Mouse (Mus musculus) liver, postnatal 0 days (tissue): Measurements from ENCODE around the gene Trpm8. TPM values are rescaled to one million over a fixed set of nuclear protein-coding genes. Genes with fewer than 3 reads are reported as not detected.

Source experiments
- ATAC-seq: fragments of 200-750 bp; cut with Nextera tagmentation; 2 replicates; pipeline ENCODE4 v1.8.0; 2017; ENCODE audit warnings: mild to moderate bottlenecking, moderate library complexity
- DNase-seq: peaks from one replicate; pipeline ENCODE4 v3.0.0-alpha.2; 2016
- H3K27ac ChIP-seq: fragments of 300-500 bp; sonication (generic); 2 replicates; pipeline ENCODE4 v1.5.1; 2014; ENCODE audit warnings: antibody characterized with exemption, moderate library complexity, mild to moderate bottlenecking, low read depth
- H3K27me3 ChIP-seq: fragments of 300-500 bp; sonication (generic); 2 replicates; pipeline ENCODE4 v1.6.1; 2014; ENCODE audit warnings: low read length, control low read depth, mixed read lengths; ENCODE audit not compliant: insufficient read depth
- H3K36me3 ChIP-seq: fragments of 300-500 bp; sonication (generic); replicated peaks from 2 replicates; pipeline ENCODE4 v1.6.1; 2014; ENCODE audit warnings: mild to moderate bottlenecking, control low read depth, low read length, moderate library complexity, mixed read lengths; ENCODE audit not compliant: insufficient read depth
- H3K4me1 ChIP-seq: fragments of 300-500 bp; sonication (generic); 2 replicates; pipeline ENCODE4 v1.6.1; 2014; ENCODE audit warnings: antibody characterized with exemption, mild to moderate bottlenecking, control low read depth; ENCODE audit not compliant: insufficient read depth
- H3K4me2 ChIP-seq: fragments of 300-500 bp; sonication (generic); 2 replicates; pipeline ENCODE4 v1.6.1; 2014; ENCODE audit warnings: low read depth, mild to moderate bottlenecking, low read length, moderate library complexity, mixed read lengths
- H3K4me3 ChIP-seq: fragments of 300-500 bp; sonication (generic); 2 replicates; pipeline ENCODE4 v1.5.1; 2014; ENCODE audit warnings: low read depth, low read length
- H3K9ac ChIP-seq: fragments of 300-500 bp; sonication (generic); replicated peaks from 2 replicates; pipeline ENCODE4 v1.6.1; 2014; ENCODE audit warnings: mild to moderate bottlenecking, moderate library complexity
- H3K9me3 ChIP-seq: fragments of 300-500 bp; sonication (generic); 2 replicates; pipeline ENCODE4 v1.6.1; 2016; ENCODE audit warnings: mild to moderate bottlenecking, control low read depth, low read length, mixed read lengths
- CTCF ChIP-seq: sonication (generic); IDR thresholded peaks from 2 replicates; pipeline ENCODE4 v1.5.1; 2016; ENCODE audit warnings: antibody characterized with exemption, low read depth
- EP300 ChIP-seq: IDR thresholded peaks from 2 replicates; pipeline ENCODE4 v1.6.1; 2016; ENCODE audit warnings: antibody characterized with exemption, low read depth, mild to moderate bottlenecking
- WGBS: fragments of 180-500 bp; shearing (Covaris S2); extraction: QIAGEN DNeasy Blood & Tissue Kit; methylation state at CpG from one replicate; pipeline ENCODE4 v1.1.7; 2014; ENCODE audit not compliant: insufficient replicate concordance; 5-methylcytosine and 5-hydroxymethylcytosine counted together
- polyA plus RNA-seq: library from polyadenylated mRNA; unstranded; fragments of >200 nt; fragmentation: Nextera tagmentation; extraction: Ambion mirVana; gene quantifications from 2 replicates; pipeline ENCODE4 v1.2.1, GENCODE M21; 2015

Gene Trpm8
- polyA plus RNA-seq, 1 experiment from 2014 or later = not detected

- WGBS = 65% methylated on average over 9 of the region's 9 CpGs
- ATAC-seq (peak; percentile 16; the same call in 1 of the 2 replicates), DNase-seq (peak; percentile 43)
- TF ChIP-seq EP300 = no peak
- TF ChIP-seq CTCF = peak; percentile 65
- Histone ChIP-seq H3K9me3 (peaks cover 15% of the 10 kb centered on the region; the same call in 1 of the 2 replicates), H3K4me2 (no peak overlapping the region), H3K4me1 (no peaks in the 10 kb centered on the region), H3K36me3 (no peaks in the 10 kb centered on the region), H3K4me3 (no peak overlapping the region), H3K27me3 (no peaks in the 10 kb centered on the region), H3K27ac (no peak overlapping the region), H3K9ac (no peak overlapping the region)
Observed at GRCm38 (mm10) chr1:88301121-88302014, 23.9 kb downstream of the Trpm8 start.

GRCm38 (mm10) chr1:88302057-88302740, 24.7 kb downstream of the Trpm8 start:
- Histone ChIP-seq H3K27me3 (no peaks in the 10 kb centered on the region), H3K9me3 (peaks cover 17% of the 10 kb centered on the region), H3K9ac (no peak overlapping the region)

GRCm38 (mm10) chr1:88303762-88304161, 26.3 kb downstream of the Trpm8 start:
- TF ChIP-seq CTCF (no peak), EP300 (no peak)
- H3K27ac ChIP-seq = no peak overlapping the region
- DNase-seq = no peak
- no peak for ATAC-seq
- no peak overlapping the region for H3K4me3 ChIP-seq
- H3K27me3 ChIP-seq = no peaks in the 10 kb centered on the region
- peaks cover 14% of the 10 kb centered on the region for H3K9me3 ChIP-seq
- H3K9ac ChIP-seq = no peak overlapping the region
- H3K4me1 ChIP-seq = no peaks in the 10 kb centered on the region
- no peak overlapping the region for H3K4me2 ChIP-seq
- WGBS = 54% methylated on average over 6 of the region's 6 CpGs
- no peaks in the 10 kb centered on the region for H3K36me3 ChIP-seq

More at GRCm38 (mm10) chr1:88302057-88302740, 24.7 kb downstream of the Trpm8 start:
- H3K27ac ChIP-seq = no peak overlapping the region
- H3K4me1 ChIP-seq = no peaks in the 10 kb centered on the region
- H3K4me3 ChIP-seq = no peak overlapping the region
- no peak for TF ChIP-seq EP300
- no peak for TF ChIP-seq CTCF
- WGBS = 58% methylated on average over 14 of the region's 14 CpGs
- no peaks in the 10 kb centered on the region for H3K36me3 ChIP-seq
- ATAC-seq = no peak
- H3K4me2 ChIP-seq = no peak overlapping the region
- DNase-seq = no peak

GRCm38 (mm10) chr1:88304261-88304985, 27.0 kb downstream of the Trpm8 start:
- no peak for TF ChIP-seq EP300
- no peak for TF ChIP-seq CTCF
- no peak overlapping the region for H3K27ac ChIP-seq
- no peaks in the 10 kb centered on the region for H3K27me3 ChIP-seq
- H3K4me2 ChIP-seq = no peak overlapping the region
- ATAC-seq (no peak), DNase-seq (no peak)
- no peaks in the 10 kb centered on the region for H3K4me1 ChIP-seq
- no peaks in the 10 kb centered on the region for H3K36me3 ChIP-seq
- no peak overlapping the region for H3K9ac ChIP-seq
- 54% methylated on average over 8 of the region's 8 CpGs for WGBS
- peaks cover 14% of the 10 kb centered on the region for H3K9me3 ChIP-seq
- H3K4me3 ChIP-seq = no peak overlapping the region

- H3K36me3 ChIP-seq = no peaks in the 10 kb centered on the region
- no peak overlapping the region for H3K9ac ChIP-seq
- H3K4me3 ChIP-seq = no peak overlapping the region
- H3K4me1 ChIP-seq = no peaks in the 10 kb centered on the region
- DNase-seq (no peak), ATAC-seq (no peak)
- H3K4me2 ChIP-seq = no peak overlapping the region
- WGBS = 36% methylated on average over 6 of the region's 6 CpGs
- no peaks in the 10 kb centered on the region for H3K27me3 ChIP-seq
- H3K9me3 ChIP-seq = peaks cover 14% of the 10 kb centered on the region
- TF ChIP-seq EP300 (no peak), CTCF (no peak)
- no peak overlapping the region for H3K27ac ChIP-seq
Observed at GRCm38 (mm10) chr1:88305018-88305795, 27.7 kb downstream of the Trpm8 start.
